Mouse (Mus musculus) kidney, postnatal 0 days (tissue): ENCODE data around the gene Ppp1r37. TPM values are rescaled to one million over a fixed set of nuclear protein-coding genes. Genes with fewer than 3 reads are reported as not detected.

Source experiments
- ATAC-seq: fragments of 200-750 bp; cut with Nextera tagmentation; replicated peaks from 2 replicates; pipeline ENCODE4 v1.8.0; 2017; ENCODE audit warnings: low read depth, moderate number of reproducible peaks, moderate TSS enrichment, moderate library complexity; ENCODE audit not compliant: low FRiP score
- DNase-seq: peaks from one replicate; pipeline ENCODE4 v3.0.0-alpha.2; 2016; ENCODE audit warnings: low spot score
- H3K27ac ChIP-seq: fragments of 300-500 bp; sonication (generic); 2 replicates; pipeline ENCODE4 v1.5.1; 2014; ENCODE audit warnings: mild to moderate bottlenecking
- H3K27me3 ChIP-seq: fragments of 300-500 bp; sonication (generic); 2 replicates; pipeline ENCODE4 v1.6.1; 2014; ENCODE audit warnings: low read length, mixed read lengths; ENCODE audit not compliant: insufficient read depth
- H3K36me3 ChIP-seq: fragments of 300-500 bp; sonication (generic); 2 replicates; pipeline ENCODE4 v1.6.1; 2014; ENCODE audit warnings: low read length, mixed read lengths; ENCODE audit not compliant: insufficient read depth
- H3K4me1 ChIP-seq: fragments of 300-500 bp; sonication (generic); replicated peaks from 2 replicates; pipeline ENCODE4 v1.6.1; 2014; ENCODE audit warnings: antibody characterized with exemption, low read length, mixed read lengths; ENCODE audit not compliant: insufficient read depth
- H3K4me2 ChIP-seq: fragments of 300-500 bp; sonication (generic); 2 replicates; pipeline ENCODE4 v1.6.1; 2014; ENCODE audit warnings: mild to moderate bottlenecking, low read length, moderate library complexity, mixed read lengths
- H3K4me3 ChIP-seq: fragments of 300-500 bp; sonication (generic); replicated peaks from 2 replicates; pipeline ENCODE4 v1.5.1; 2014; ENCODE audit warnings: low read depth, low read length
- H3K9ac ChIP-seq: fragments of 300-500 bp; sonication (generic); 2 replicates; pipeline ENCODE4 v1.6.1; 2014; ENCODE audit warnings: low read depth, low read length
- H3K9me3 ChIP-seq: fragments of 300-500 bp; sonication (generic); replicated peaks from 2 replicates; pipeline ENCODE4 v1.6.1; 2016; ENCODE audit warnings: low read length, inconsistent platforms, mixed read lengths
- CTCF ChIP-seq: IDR thresholded peaks from 2 replicates; pipeline ENCODE4 v1.5.1; 2016; ENCODE audit warnings: antibody characterized with exemption, low read depth, mild to moderate bottlenecking, moderate library complexity
- WGBS: fragments of 180-500 bp; shearing (Covaris S2); extraction: QIAGEN DNeasy Blood & Tissue Kit; methylation state at CpG from one replicate; pipeline ENCODE4 v1.1.7; 2014; 5-methylcytosine and 5-hydroxymethylcytosine counted together
- polyA plus RNA-seq: library from polyadenylated mRNA; unstranded; fragments of >200 nt; fragmentation: Nextera tagmentation; extraction: Ambion mirVana; gene quantifications from 2 replicates; pipeline ENCODE4 v1.2.1, GENCODE M21; 2015

Ppp1r37 gene
- polyA plus RNA-seq, 1 experiment from 2014 or later, result 17.1 TPM

- no peak overlapping the region for H3K4me2 ChIP-seq
- H3K9me3 ChIP-seq, result no peaks in the 10 kb centered on the region
- no peak for TF ChIP-seq CTCF
- no peak overlapping the region for H3K9ac ChIP-seq
- no peak for DNase-seq
- no peak overlapping the region for H3K27ac ChIP-seq
- no peaks in the 10 kb centered on the region for H3K27me3 ChIP-seq
- ATAC-seq, result no peak
- H3K4me1 ChIP-seq, result peaks cover 22% of the 10 kb centered on the region
- no peak overlapping the region for H3K4me3 ChIP-seq
- H3K36me3 ChIP-seq, result 0 out of 2 replicates have a peak, but pooled peaks cover 19% of the 10 kb centered on the region
- WGBS, result 82% methylated on average over 3 of the region's 3 CpGs
Observed at GRCm38 (mm10) chr7:19563884-19564283, 1.0 kb upstream of the Ppp1r37 start.

- Histone ChIP-seq H3K36me3 (0 out of 2 replicates have a peak, but pooled peaks cover 19% of the 10 kb centered on the region), H3K4me3 (peak overlapping the region; percentile 80), H3K4me2 (peak overlapping the region; percentile 65), H3K9ac (peak overlapping the region; percentile 94), H3K4me1 (peaks cover 25% of the 10 kb centered on the region), H3K9me3 (no peaks in the 10 kb centered on the region), H3K27ac (peak overlapping the region; percentile 94), H3K27me3 (no peaks in the 10 kb centered on the region)
- no peak for TF ChIP-seq CTCF
- ATAC-seq, result peak; percentile 78
- under 1% methylated on average over 102 of the region's 102 CpGs for WGBS
- peak; percentile 98 for DNase-seq
Observed at GRCm38 (mm10) chr7:19561765-19562642, 872 bp downstream of the Ppp1r37 start.

- WGBS, result under 1% methylated on average over 11 of the region's 11 CpGs
- Histone ChIP-seq H3K4me1 (peaks cover 25% of the 10 kb centered on the region), H3K36me3 (0 out of 2 replicates have a peak, but pooled peaks cover 19% of the 10 kb centered on the region), H3K4me3 (peak overlapping the region; percentile 80), H3K4me2 (peak overlapping the region; percentile 65), H3K27me3 (no peaks in the 10 kb centered on the region), H3K27ac (peak overlapping the region; percentile 94), H3K9me3 (no peaks in the 10 kb centered on the region), H3K9ac (peak overlapping the region; percentile 94)
- peak; percentile 28 for DNase-seq
- no peak for ATAC-seq
- no peak for TF ChIP-seq CTCF
Observed at GRCm38 (mm10) chr7:19561431-19561764, 1.5 kb downstream of the Ppp1r37 start.

GRCm38 (mm10) chr7:19560491-19561260, 2.2 kb downstream of the Ppp1r37 start:
- Histone ChIP-seq H3K9me3 (no peaks in the 10 kb centered on the region), H3K27me3 (no peaks in the 10 kb centered on the region), H3K27ac (peak overlapping the region; percentile 94; the same call in 1 of the 2 replicates), H3K4me2 (peak overlapping the region; percentile 65), H3K36me3 (0 out of 2 replicates have a peak, but pooled peaks cover 14% of the 10 kb centered on the region), H3K9ac (peak overlapping the region; percentile 94), H3K4me3 (peak overlapping the region; percentile 80), H3K4me1 (peaks cover 25% of the 10 kb centered on the region)
- 12% methylated on average over 11 of the region's 11 CpGs for WGBS
- DNase-seq, result peak; percentile 24
- no peak for TF ChIP-seq CTCF
- ATAC-seq, result no peak

GRCm38 (mm10) chr7:19558965-19559364, 3.9 kb downstream of the Ppp1r37 start:
- peak; percentile 37 for DNase-seq
- Histone ChIP-seq H3K9me3 (no peaks in the 10 kb centered on the region), H3K27ac (no peak overlapping the region), H3K4me1 (peaks cover 25% of the 10 kb centered on the region), H3K4me2 (no peak overlapping the region), H3K36me3 (0 out of 2 replicates have a peak, but pooled peaks cover 2% of the 10 kb centered on the region), H3K27me3 (no peaks in the 10 kb centered on the region), H3K9ac (0 out of 2 replicates have a peak overlapping the region, but pooled peaks have one; percentile 8), H3K4me3 (no peak overlapping the region)
- 60% methylated on average over 2 of the region's 2 CpGs for WGBS
- peak; percentile 66 for TF ChIP-seq CTCF
- ATAC-seq, result no peak
